Mouse (Mus musculus) intestine, embryonic 14.5 days (tissue): ENCODE measurements around the gene Rreb1. TPM values are rescaled to one million over a fixed set of nuclear protein-coding genes. Genes with fewer than 3 reads are reported as not detected.

Experiments used
- ATAC-seq: fragments of 200-750 bp; cut with Nextera tagmentation; replicated peaks from 2 replicates; pipeline ENCODE4 v1.8.0; 2017; ENCODE audit warnings: low read depth, moderate number of reproducible peaks, moderate TSS enrichment, moderate library complexity; ENCODE audit not compliant: low FRiP score, low TSS enrichment
- DNase-seq: peaks from one replicate; pipeline ENCODE4 v3.0.0-alpha.2; 2018; ENCODE audit warnings: low spot score
- H3K27ac ChIP-seq: fragments of 300-500 bp; sonication (generic); 2 replicates; pipeline ENCODE4 v1.5.1; 2014; ENCODE audit warnings: low read depth, mild to moderate bottlenecking, control low read depth
- H3K27me3 ChIP-seq: fragments of 300-500 bp; sonication (generic); replicated peaks from 2 replicates; pipeline ENCODE4 v1.6.1; 2014; ENCODE audit warnings: low read length, control low read depth; ENCODE audit not compliant: control insufficient read depth, insufficient read depth
- H3K36me3 ChIP-seq: fragments of 300-500 bp; sonication (generic); 2 replicates; pipeline ENCODE4 v1.6.1; 2014; ENCODE audit warnings: low read length, control low read depth; ENCODE audit not compliant: control insufficient read depth, insufficient read depth
- H3K4me1 ChIP-seq: fragments of 300-500 bp; sonication (generic); replicated peaks from 2 replicates; pipeline ENCODE4 v1.6.1; 2014; ENCODE audit warnings: low read length, control low read depth, mixed read lengths; ENCODE audit not compliant: control insufficient read depth, insufficient read depth
- H3K4me2 ChIP-seq: fragments of 300-500 bp; sonication (generic); 2 replicates; pipeline ENCODE4 v1.6.1; 2014; ENCODE audit warnings: low read length
- H3K4me3 ChIP-seq: fragments of 300-500 bp; sonication (generic); 2 replicates; pipeline ENCODE4 v1.5.1; 2014; ENCODE audit warnings: low read depth, low read length, control low read depth, mixed read lengths
- H3K9ac ChIP-seq: fragments of 300-500 bp; sonication (generic); 2 replicates; pipeline ENCODE4 v1.6.1; 2014; ENCODE audit warnings: mild to moderate bottlenecking, low read length
- H3K9me3 ChIP-seq: fragments of 300-500 bp; sonication (generic); 2 replicates; pipeline ENCODE4 v1.6.1; 2016; ENCODE audit warnings: low read length, control low read depth; ENCODE audit not compliant: control insufficient read depth
- WGBS: fragments of 180-500 bp; shearing (Covaris S2); extraction: QIAGEN DNeasy Blood & Tissue Kit; methylation state at CpG from one replicate; pipeline ENCODE4 v1.1.7; 2014; 5-methylcytosine and 5-hydroxymethylcytosine counted together
- polyA plus RNA-seq: library from polyadenylated mRNA; unstranded; fragments of >200 nt; fragmentation: Nextera tagmentation; extraction: Ambion mirVana; gene quantifications from 2 replicates; pipeline ENCODE4 v1.2.1, GENCODE M21; 2014

Gene Rreb1
- polyA plus RNA-seq, 1 experiment from 2014 or later, result 20.3 TPM

- H3K36me3 ChIP-seq, result peaks cover 37% of the 10 kb centered on the region
- DNase-seq (peak; percentile 56), ATAC-seq (no peak)
- no peaks in the 10 kb centered on the region for H3K9me3 ChIP-seq
- WGBS, result 12% methylated on average over 10 of the region's 10 CpGs
- H3K27ac ChIP-seq, result peak overlapping the region; percentile 92; the same call in 1 of the 2 replicates
- H3K4me1 ChIP-seq, result peaks cover 5% of the 10 kb centered on the region; the same call in 1 of the 2 replicates
- H3K27me3 ChIP-seq, result no peaks in the 10 kb centered on the region
- peak overlapping the region; percentile 97 for H3K9ac ChIP-seq
- H3K4me3 ChIP-seq, result peak overlapping the region; percentile 97
- H3K4me2 ChIP-seq, result peak overlapping the region; percentile 88
Measured at GRCm38 (mm10) chr13:37992638-37993371, 214.6 kb downstream of the Rreb1 start.

- peak; percentile 57 for ATAC-seq
- H3K4me3 ChIP-seq, result peak overlapping the region; percentile 97
- peak overlapping the region; percentile 92 for H3K27ac ChIP-seq
- H3K4me2 ChIP-seq, result peak overlapping the region; percentile 88
- H3K27me3 ChIP-seq, result no peaks in the 10 kb centered on the region
- peak overlapping the region; percentile 97 for H3K9ac ChIP-seq
- H3K4me1 ChIP-seq, result peaks cover 5% of the 10 kb centered on the region; the same call in 1 of the 2 replicates
- H3K36me3 ChIP-seq, result peaks cover 32% of the 10 kb centered on the region
- no peaks in the 10 kb centered on the region for H3K9me3 ChIP-seq
- no peak for DNase-seq
- WGBS, result 0% methylated on average over 17 of the region's 17 CpGs
Measured at GRCm38 (mm10) chr13:37993376-37993703, 215.1 kb downstream of the Rreb1 start.

- DNase-seq, result peak; percentile 93
- WGBS, result under 1% methylated on average over 89 of the region's 89 CpGs
- Histone ChIP-seq H3K4me3 (peak within 1 kb of the TSS; percentile 97), H3K27me3 (no peaks in the 10 kb centered on the region), H3K9me3 (no peaks in the 10 kb centered on the region), H3K36me3 (peaks cover 27% of the 10 kb centered on the region), H3K27ac (peak within 1 kb of the TSS; percentile 92), H3K4me1 (peaks cover 5% of the 10 kb centered on the region; the same call in 1 of the 2 replicates), H3K9ac (peak within 1 kb of the TSS; percentile 97), H3K4me2 (peak within 1 kb of the TSS; percentile 88)
- ATAC-seq, result peak; percentile 96
Measured at GRCm38 (mm10) chr13:37993704-37994404, 215.7 kb downstream of the Rreb1 start, which contains the start of gene Ssr1. Gene Ssr1, minus strand, starts transcription at chr13:37994217.

- H3K9me3 ChIP-seq, result no peaks in the 10 kb centered on the region
- WGBS, result 17% methylated on average over 7 of the region's 7 CpGs
- peak overlapping the region; percentile 97 for H3K4me3 ChIP-seq
- DNase-seq (no peak), ATAC-seq (peak; percentile 62)
- H3K27me3 ChIP-seq, result no peaks in the 10 kb centered on the region
- peaks cover 5% of the 10 kb centered on the region; the same call in 1 of the 2 replicates for H3K4me1 ChIP-seq
- H3K36me3 ChIP-seq, result peaks cover 22% of the 10 kb centered on the region
- 0 out of 2 replicates have a peak overlapping the region, but pooled peaks have one; percentile 92 for H3K27ac ChIP-seq
- H3K4me2 ChIP-seq, result peak overlapping the region; percentile 88
- peak overlapping the region; percentile 40 for H3K9ac ChIP-seq
Measured at GRCm38 (mm10) chr13:37994405-37994749, 216.2 kb downstream of the Rreb1 start.

GRCm38 (mm10) chr13:37999713-38000112, 221.5 kb downstream of the Rreb1 start:
- Histone ChIP-seq H3K9me3 (no peaks in the 10 kb centered on the region), H3K9ac (no peak overlapping the region), H3K4me1 (no peaks in the 10 kb centered on the region), H3K36me3 (no peaks in the 10 kb centered on the region), H3K27me3 (no peaks in the 10 kb centered on the region), H3K4me3 (no peak overlapping the region), H3K27ac (no peak overlapping the region), H3K4me2 (no peak overlapping the region)
- DNase-seq (no peak), ATAC-seq (no peak)
- WGBS, result 87% methylated on average over 3 of the region's 3 CpGs

Other genes starting within 250 kb of the Rreb1 start
- gene Ssr1, start 215.8 kb downstream of the Rreb1 start, polyA plus RNA-seq, result 121 and 124 TPM in 2 replicates